ENCODE assay signal across 5 mouse cellular contexts in genomic region chr1:58628847-58629246, GRCm38 (mm10). TPM values are rescaled to one million over a fixed set of nuclear protein-coding genes. Genes with fewer than 3 reads are reported as not detected.
DNase-seq lines count a peak whose midpoint lies in the region; ATAC-seq and TF ChIP-seq lines count a peak whose summit lies in the region.
"Not testable (repeated sequence)": the region's sequence is repeated elsewhere in the genome, so short reads cannot be mapped to it uniquely, and the experiment has no call there.

No protein-coding gene starts in this region.

- H3K4me1 ChIP-seq in MEL (ENCODE audit: control insufficient read depth in 1 of 2, insufficient read depth in 2 of 2, low read length in 2 of 2); intestine, postnatal 0 days (replicated peaks; ENCODE audit: control insufficient read depth, insufficient read depth, low read length); stomach, postnatal 0 days (replicated peaks; ENCODE audit: control insufficient read depth, insufficient read depth): not testable (repeated sequence)

- not testable (repeated sequence) for H3K27me3 ChIP-seq in MEL (ENCODE audit: control insufficient read depth in 1 of 2, insufficient read depth in 2 of 2, low read length in 2 of 2); intestine, postnatal 0 days (replicated peaks; ENCODE audit: control insufficient read depth, insufficient read depth, low read length); stomach, postnatal 0 days (ENCODE audit: control insufficient read depth, insufficient read depth, low read length)

- H3K4me3 ChIP-seq in MEL (ENCODE audit: control insufficient read depth in 1 of 2, insufficient read depth in 1 of 2, low read depth in 2 of 2, low read length in 2 of 2); intestine, postnatal 0 days (ENCODE audit: low read depth, low read length); stomach, postnatal 0 days (ENCODE audit: low read depth, low read length): not testable (repeated sequence)

- DNase-seq in MEL (ENCODE audit: low read depth, low spot score); stomach, postnatal 0 days (ENCODE audit: low spot score): not testable (repeated sequence)

- H3K4me2 ChIP-seq in intestine, postnatal 0 days (replicated peaks; ENCODE audit: low read depth); stomach, postnatal 0 days (replicated peaks; ENCODE audit: low read depth): not testable (repeated sequence)

- H3K9me3 ChIP-seq in MEL (replicated peaks; ENCODE audit: insufficient read depth, low read length); intestine, postnatal 0 days (ENCODE audit: control insufficient read depth); stomach, postnatal 0 days (ENCODE audit: control insufficient read depth, low read length): not testable (repeated sequence)

- ATAC-seq in granulocyte monocyte progenitor cell, adult 5-6 weeks (replicated peaks; ENCODE audit: poor library complexity, severe bottlenecking): peak; percentile 46
- ATAC-seq in intestine, postnatal 0 days: peak; percentile 47; the same call in 1 of the 2 replicates
- ATAC-seq in megakaryocyte progenitor cell, adult 5-6 weeks (replicated peaks; ENCODE audit: poor library complexity): 0 out of 2 replicates have a peak, but pooled peaks have one; percentile 31
- 0 out of 2 replicates have a peak, but pooled peaks have one; percentile 40 for ATAC-seq in stomach, postnatal 0 days (ENCODE audit: low FRiP score, low TSS enrichment)

- not testable (repeated sequence) for TF ChIP-seq EP300 in MEL (IDR thresholded peaks at IDR 0.05; ENCODE audit: low read depth in 1 of 2, low read length in 2 of 2); stomach, postnatal 0 days (optimal IDR thresholded peaks at IDR 0.05)

- not testable (repeated sequence) for H3K36me3 ChIP-seq in MEL (ENCODE audit: control insufficient read depth in 1 of 2, insufficient read depth in 2 of 2, low read length in 2 of 2); intestine, postnatal 0 days (ENCODE audit: control insufficient read depth, insufficient read depth); stomach, postnatal 0 days (ENCODE audit: control insufficient read depth, insufficient read depth, low read length)

- H3K9ac ChIP-seq in MEL (ENCODE audit: control insufficient read depth, low read depth, low read length, poor library complexity, severe bottlenecking); intestine, postnatal 0 days (ENCODE audit: low read depth, low read length); stomach, postnatal 0 days (ENCODE audit: low read length): not testable (repeated sequence)

- H3K27ac ChIP-seq in MEL (ENCODE audit: control insufficient read depth, low read depth, low read length); intestine, postnatal 0 days (ENCODE audit: low read depth, low read length); stomach, postnatal 0 days (replicated peaks): not testable (repeated sequence)

- not testable (repeated sequence) for TF ChIP-seq RAD21 in MEL (IDR thresholded peaks at IDR 0.05; ENCODE audit: low read depth, low read length)

- TF ChIP-seq CTCF in MEL (IDR thresholded peaks at IDR 0.05 in 2 of 3, conservative IDR thresholded peaks at IDR 0.05 in 1 of 3; ENCODE audit: control insufficient read depth in 1 of 3, insufficient read depth in 1 of 3, low read depth in 2 of 3, low read length in 3 of 3, poor library complexity in 1 of 3, severe bottlenecking in 1 of 3); intestine, postnatal 0 days (IDR thresholded peaks at IDR 0.05; ENCODE audit: low read depth); stomach, postnatal 0 days (IDR thresholded peaks at IDR 0.05; ENCODE audit: low read depth): not testable (repeated sequence)

- not testable (repeated sequence) for TF ChIP-seq POLR2A in MEL (IDR thresholded peaks at IDR 0.05; ENCODE audit: control insufficient read depth in 1 of 2, insufficient read depth in 1 of 2, low read depth in 1 of 2, low read length in 2 of 2, poor library complexity in 1 of 2)

- not testable (repeated sequence) for H3K79me2 ChIP-seq in MEL (ENCODE audit: control insufficient read depth, insufficient read depth, low read length, poor library complexity)

- 83% methylated on average over 1 of the region's 2 CpGs for WGBS in intestine, postnatal 0 days
- WGBS in stomach, postnatal 0 days: 100% methylated on average over 1 of the region's 2 CpGs

TF ChIP-seq in MEL, 35 proteins besides CTCF, POLR2A, EP300 and RAD21:
- peak; percentile 45; the same call in 1 of the 2 replicates for TF ChIP-seq GATA1 (IDR thresholded peaks at IDR 0.05; ENCODE audit: low read depth, low read length)

RNA-seq across cellular contexts. Expression of gene Ndufb3, which starts 42.7 kb away (rescaled TPM):
- 169 and 172 TPM in 2 replicates for total RNA-seq in MEL (2012; rRNA removed)
- polyA plus RNA-seq in MEL (2012; ENCODE audit: insufficient read depth in 1 of 2, insufficient read length in 2 of 2, low read depth in 1 of 2, low replicate concordance in 2 of 2, missing spikeins in 1 of 2): 10 to 100 TPM in 1 of 2 experiments, not detected in 1; 98.3 TPM
- total RNA-seq in granulocyte monocyte progenitor cell, adult 5-6 weeks (2014; fragmentation: Nextera tagmentation): 120 and 177 TPM in 2 replicates
- total RNA-seq in granulocyte monocyte progenitor cell, adult 5-6 weeks (2017): 62.3 and 124 TPM in 2 replicates
- 285 and 298 TPM in 2 replicates for polyA plus RNA-seq in intestine, postnatal 0 days (2015; fragmentation: Nextera tagmentation; extraction: Ambion mirVana)
- total RNA-seq in megakaryocyte progenitor cell, adult 5-6 weeks (2015): 135 and 167 TPM in 2 replicates
- total RNA-seq in megakaryocyte progenitor cell, adult 5-6 weeks (2017): 94.5 and 99.4 TPM in 2 replicates
- 199 and 217 TPM in 2 replicates for polyA plus RNA-seq in stomach, postnatal 0 days (2015; fragmentation: Nextera tagmentation; extraction: Ambion mirVana)

RNA-seq across cellular contexts. Expression of gene Fam126b, which starts 42.7 kb away (rescaled TPM):
- total RNA-seq in MEL (2012; rRNA removed): 5.0 and 5.5 TPM in 2 replicates
- 1 to 10 TPM in 1 of 2 experiments, not detected in 1; 5.7 TPM for polyA plus RNA-seq in MEL (2012; ENCODE audit: insufficient read depth in 1 of 2, insufficient read length in 2 of 2, low read depth in 1 of 2, low replicate concordance in 2 of 2, missing spikeins in 1 of 2)
- total RNA-seq in granulocyte monocyte progenitor cell, adult 5-6 weeks (2014; fragmentation: Nextera tagmentation): 14.9 and 25.2 TPM in 2 replicates
- total RNA-seq in granulocyte monocyte progenitor cell, adult 5-6 weeks (2017): 14.6 and 20.2 TPM in 2 replicates
- 6.2 and 8.5 TPM in 2 replicates for polyA plus RNA-seq in intestine, postnatal 0 days (2015; fragmentation: Nextera tagmentation; extraction: Ambion mirVana)
- 16.1 and 17.1 TPM in 2 replicates for total RNA-seq in megakaryocyte progenitor cell, adult 5-6 weeks (2015)
- 19.8 and 32.5 TPM in 2 replicates for total RNA-seq in megakaryocyte progenitor cell, adult 5-6 weeks (2017)
- 4.4 and 5.4 TPM in 2 replicates for polyA plus RNA-seq in stomach, postnatal 0 days (2015; fragmentation: Nextera tagmentation; extraction: Ambion mirVana)
